Mouse (Mus musculus): ENCODE results near the gene Gm28048.

DNA sequence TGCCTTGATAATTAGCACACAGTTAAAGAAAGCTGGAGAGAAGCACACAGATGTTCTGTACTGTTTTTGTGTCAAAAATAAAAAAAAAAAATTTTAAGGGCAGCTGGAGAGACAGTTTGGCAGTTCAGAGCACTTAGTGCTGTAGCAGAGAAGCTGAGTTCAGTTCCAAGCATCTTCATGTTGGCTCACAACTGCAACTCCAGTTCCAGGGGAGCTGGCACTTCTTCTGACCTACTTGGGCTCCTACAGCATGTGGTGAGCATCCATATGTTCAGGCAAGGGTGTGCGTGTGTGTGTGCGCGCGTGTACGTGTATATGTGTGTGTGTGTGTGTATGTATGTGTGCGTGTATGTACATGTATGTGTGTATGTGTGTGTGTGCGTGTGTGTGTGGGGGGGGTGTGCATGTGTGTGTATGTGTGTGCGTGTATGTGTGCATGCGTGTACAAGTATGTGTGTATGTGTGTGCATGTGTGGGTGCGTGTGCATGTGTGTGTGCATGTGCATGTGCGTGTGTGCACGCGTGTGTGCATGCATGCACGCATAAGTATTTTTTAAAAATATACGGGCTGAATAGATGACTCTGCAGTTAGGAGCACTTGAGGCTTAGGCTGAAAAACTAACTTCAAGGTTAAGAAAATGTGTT lies 152.8 kb downstream of the Gm28048 start:
- no peak for TF ChIP-seq CTCF (IDR thresholded peaks at IDR 0.05; ENCODE audit: low read depth, low read length)
- no peak for TF ChIP-seq POLR2A (IDR thresholded peaks at IDR 0.05; ENCODE audit: borderline replicate concordance, low read depth, low read length)
